Mouse (Mus musculus): Measurements from ENCODE around the gene Gm21970.

DNA sequence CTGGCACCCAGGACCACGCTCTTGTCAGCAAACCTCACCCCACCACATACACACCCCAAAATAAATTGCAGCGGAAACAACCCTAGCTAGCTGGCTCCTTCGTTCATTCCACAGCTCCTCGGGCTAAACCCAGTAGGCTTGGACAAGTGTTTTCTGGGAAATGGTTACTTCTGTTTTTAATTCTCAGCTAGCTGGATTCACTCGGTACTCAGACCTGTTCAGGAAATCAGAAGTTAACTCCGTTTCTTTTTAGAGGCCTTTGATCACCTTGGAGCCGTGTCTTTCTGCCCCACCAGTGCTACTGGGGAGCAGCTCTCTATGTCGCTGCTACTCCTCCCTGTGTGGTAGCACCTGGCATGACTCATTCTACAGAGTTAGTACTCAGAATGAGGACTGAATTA, 51.7 kb downstream of the Gm21970 start:
- TF ChIP-seq POLR2A (IDR thresholded peaks at IDR 0.05; ENCODE audit: insufficient read length, low read depth), result no peak
- TF ChIP-seq USF1 (IDR thresholded peaks at IDR 0.05; ENCODE audit: low read depth), result no peak
- TF ChIP-seq E2F4 (IDR thresholded peaks at IDR 0.05; ENCODE audit: insufficient read depth), result no peak
- TF ChIP-seq MYOG (IDR thresholded peaks at IDR 0.05; ENCODE audit: control insufficient read depth in 1 of 3, insufficient read depth in 1 of 3, insufficient read length in 2 of 3, low read depth in 2 of 3), result no peak
